8 mouse cellular contexts compared by ENCODE assay signal in genomic region chr3:158036329-158036988, GRCm38 (mm10). TPM values are rescaled to one million over a fixed set of nuclear protein-coding genes. Genes with fewer than 3 reads are reported as not detected.
A peak's percentile ranks its signal among the peaks of the same experiment; 100 is the strongest.
DNase-seq lines count a peak whose midpoint lies in the region; ATAC-seq and TF ChIP-seq lines count a peak whose summit lies in the region.

Gene Srsf11 (minus strand): TSS chr3:158036639.
Gene Lrrc40 (plus strand): TSS chr3:158036662.

- no peaks in the 10 kb centered on the region for H3K27me3 ChIP-seq in G1E (ENCODE audit: insufficient read depth, low read length)
- no peaks in the 10 kb centered on the region for H3K27me3 ChIP-seq in forebrain, embryonic 16.5 days (replicated peaks; ENCODE audit: control insufficient read depth, insufficient read depth, low read length)
- H3K27me3 ChIP-seq in lung, embryonic 15.5 days = no peaks in the 10 kb centered on the region

- H3K27ac ChIP-seq in forebrain, embryonic 16.5 days (ENCODE audit: low read length) = peak within 1 kb of the TSS; percentile 39
- peak within 1 kb of the TSS; percentile 86 for H3K27ac ChIP-seq in lung, embryonic 15.5 days

- peak within 1 kb of the TSS; percentile 86 for H3K4me3 ChIP-seq in G1E (ENCODE audit: low read depth, low read length)
- peak within 1 kb of the TSS; percentile 54 for H3K4me3 ChIP-seq in forebrain, embryonic 16.5 days (replicated peaks; ENCODE audit: low read length)
- H3K4me3 ChIP-seq in lung, embryonic 15.5 days = peak within 1 kb of the TSS; percentile 83

- ATAC-seq in G1E (ENCODE audit: extremely low read depth, insufficient number of reproducible peaks, low FRiP score, poor library complexity, severe bottlenecking) = peak; percentile 89
- ATAC-seq in forebrain, embryonic 16.5 days = peak; percentile 96
- ATAC-seq in lung, embryonic 15.5 days (ENCODE audit: borderline replicate concordance, extremely low read depth, low FRiP score, low TSS enrichment) = peak; percentile 97

- H3K9ac ChIP-seq in forebrain, embryonic 16.5 days (replicated peaks; ENCODE audit: low read depth, low read length) = peak within 1 kb of the TSS; percentile 68
- H3K9ac ChIP-seq in lung, embryonic 15.5 days = peak within 1 kb of the TSS; percentile 89

- under 1% methylated on average over 55 of the region's 55 CpGs for WGBS in forebrain, embryonic 16.5 days
- under 1% methylated on average over 55 of the region's 55 CpGs for WGBS in lung, embryonic 15.5 days

- no peaks in the 10 kb centered on the region for H3K9me3 ChIP-seq in G1E (replicated peaks)
- no peaks in the 10 kb centered on the region for H3K9me3 ChIP-seq in forebrain, embryonic 16.5 days (ENCODE audit: control insufficient read depth, low read length)
- H3K9me3 ChIP-seq in lung, embryonic 15.5 days = no peaks in the 10 kb centered on the region

- DNase-seq in G1E (ENCODE audit: low spot score) = peak; percentile 78
- DNase-seq in cerebellum, adult 18-20 months = peak; percentile 96
- DNase-seq in heart, postnatal 4 days = peak; percentile 95
- peak; percentile 92 to 95 for DNase-seq in layer of hippocampus, adult 8-10 months (ENCODE audit: low spot score in 2 of 2)
- DNase-seq in ovary, adult 18-20 months (ENCODE audit: low spot score) = peak; percentile 88
- peak; percentile 96 for DNase-seq in thymus, postnatal 0 days (ENCODE audit: low spot score)

- H3K36me3 ChIP-seq in G1E (replicated peaks) = peaks cover 8% of the 10 kb centered on the region
- H3K36me3 ChIP-seq in forebrain, embryonic 16.5 days (ENCODE audit: control insufficient read depth, insufficient read depth) = no peaks in the 10 kb centered on the region
- no peaks in the 10 kb centered on the region for H3K36me3 ChIP-seq in lung, embryonic 15.5 days

- H3K4me2 ChIP-seq in forebrain, embryonic 16.5 days (ENCODE audit: low read length) = peak within 1 kb of the TSS; percentile 78
- peak within 1 kb of the TSS; percentile 69 for H3K4me2 ChIP-seq in lung, embryonic 15.5 days

- peaks cover 20% of the 10 kb centered on the region for H3K4me1 ChIP-seq in G1E (ENCODE audit: insufficient read depth, low read depth, low read length)
- H3K4me1 ChIP-seq in forebrain, embryonic 16.5 days (replicated peaks; ENCODE audit: control insufficient read depth, insufficient read depth, low read length) = peaks cover 21% of the 10 kb centered on the region
- H3K4me1 ChIP-seq in lung, embryonic 15.5 days = peaks cover 27% of the 10 kb centered on the region

- no peak for TF ChIP-seq CTCF in G1E (IDR thresholded peaks at IDR 0.05; ENCODE audit: low read depth, low read length)

RNA-seq across cellular contexts. Expression of gene Srsf11, which starts in this region (rescaled TPM):
- total RNA-seq in G1E (2014; fragmentation: Nextera tagmentation) (399 and 426 TPM in 2 replicates), G1E (2017) (220 and 239 TPM in 2 replicates)
- polyA plus RNA-seq in G1E (2012) = 87.1 and 90.8 TPM in 2 replicates
- 277 and 288 TPM in 2 replicates for polyA plus RNA-seq in forebrain, embryonic 16.5 days (2015; fragmentation: Nextera tagmentation; extraction: Ambion mirVana)
- total RNA-seq in heart, postnatal 4 days (2021) = 10 to 100 TPM; 88.7 to 91.7 TPM
- 100 to 1,000 TPM; 162 to 195 (median 183) TPM for total RNA-seq in layer of hippocampus, adult 8-10 months (2022)
- polyA plus RNA-seq in lung, embryonic 15.5 days (2015; fragmentation: Nextera tagmentation; extraction: Ambion mirVana) = 238 and 244 TPM in 2 replicates
- polyA plus RNA-seq in thymus, postnatal 0 days (2015; fragmentation: Nextera tagmentation; extraction: Ambion mirVana) = 361 and 375 TPM in 2 replicates

RNA-seq across cellular contexts. Expression of gene Lrrc40, which starts in this region (rescaled TPM):
- total RNA-seq in G1E (2014; fragmentation: Nextera tagmentation) = 78.3 and 105 TPM in 2 replicates
- total RNA-seq in G1E (2017) = 56.9 and 60.4 TPM in 2 replicates
- polyA plus RNA-seq in G1E (2012) = 33.0 TPM in 2 replicates
- polyA plus RNA-seq in forebrain, embryonic 16.5 days (2015; fragmentation: Nextera tagmentation; extraction: Ambion mirVana) = 56.8 and 70.4 TPM in 2 replicates
- total RNA-seq in heart, postnatal 4 days (2021) = 10 to 100 TPM; 28.3 to 29.7 TPM
- total RNA-seq in layer of hippocampus, adult 8-10 months (2022) = 10 to 100 TPM; 28.9 to 35.4 (median 31.0) TPM
- polyA plus RNA-seq in lung, embryonic 15.5 days (2015; fragmentation: Nextera tagmentation; extraction: Ambion mirVana) = 58.9 and 60.4 TPM in 2 replicates
- polyA plus RNA-seq in thymus, postnatal 0 days (2015; fragmentation: Nextera tagmentation; extraction: Ambion mirVana) = 43.1 and 46.3 TPM in 2 replicates

Comparison
In these comparisons a context has a peak if more than half of its experiments do, and no peak if none do; other contexts are left out.
1. Peak in every context shown above with its lines: DNase-seq, ATAC-seq, H3K4me3 ChIP-seq and H3K27ac ChIP-seq.